Mouse (Mus musculus): Measurements from ENCODE around the gene Nfatc3. TPM values are rescaled to one million over a fixed set of nuclear protein-coding genes. Genes with fewer than 3 reads are reported as not detected.

Nfatc3 gene
- polyA plus RNA-seq, 1 experiment from 2014 or later, result 3.5 TPM

GRCm38 (mm10) chr8:106151041-106151440, 92.4 kb downstream of the Nfatc3 start:
- WGBS, result 84% methylated on average over 9 of the region's 9 CpGs
- Histone ChIP-seq H3K27ac (replicated peaks) (no peak overlapping the region), H3K36me3 (peaks cover 12% of the 10 kb centered on the region), H3K9me3 (replicated peaks) (no peaks in the 10 kb centered on the region), H3K4me1 (peaks cover 21% of the 10 kb centered on the region), H3K4me3 (replicated peaks) (peak overlapping the region; percentile 93), H3K4me2 (peak overlapping the region; percentile 82), H3K9ac (replicated peaks) (peak overlapping the region; percentile 82), H3K27me3 (replicated peaks) (no peaks in the 10 kb centered on the region)
- ATAC-seq (ENCODE audit: low FRiP score), result no peak

- no peak overlapping the region for H3K4me3 ChIP-seq (replicated peaks)
- H3K4me1 ChIP-seq, result peaks cover 21% of the 10 kb centered on the region
- H3K27me3 ChIP-seq (replicated peaks), result no peaks in the 10 kb centered on the region
- H3K9ac ChIP-seq (replicated peaks), result no peak overlapping the region
- H3K9me3 ChIP-seq (replicated peaks), result no peaks in the 10 kb centered on the region
- no peak overlapping the region for H3K4me2 ChIP-seq
- H3K27ac ChIP-seq (replicated peaks), result no peak overlapping the region
- ATAC-seq (ENCODE audit: low FRiP score), result no peak
- 85% methylated on average over 4 of the region's 4 CpGs for WGBS
- peaks cover 20% of the 10 kb centered on the region for H3K36me3 ChIP-seq
Observed at GRCm38 (mm10) chr8:106152876-106153275, 94.2 kb downstream of the Nfatc3 start.

GRCm38 (mm10) chr8:106157419-106157818, 98.8 kb downstream of the Nfatc3 start:
- ATAC-seq (ENCODE audit: low FRiP score), result no peak

GRCm38 (mm10) chr8:106158381-106158780, 99.7 kb downstream of the Nfatc3 start:
- no peak for ATAC-seq (ENCODE audit: low FRiP score)
- Histone ChIP-seq H3K9me3 (replicated peaks) (no peaks in the 10 kb centered on the region), H3K36me3 (peaks cover 71% of the 10 kb centered on the region), H3K27me3 (replicated peaks) (no peaks in the 10 kb centered on the region), H3K27ac (replicated peaks) (no peak overlapping the region), H3K9ac (replicated peaks) (no peak overlapping the region), H3K4me2 (no peak overlapping the region), H3K4me1 (no peaks in the 10 kb centered on the region), H3K4me3 (replicated peaks) (no peak overlapping the region)
- WGBS, result 93% methylated on average over 10 of the region's 10 CpGs

More at GRCm38 (mm10) chr8:106157419-106157818, 98.8 kb downstream of the Nfatc3 start:
- Histone ChIP-seq H3K4me2 (no peak overlapping the region), H3K4me1 (no peaks in the 10 kb centered on the region), H3K27me3 (replicated peaks) (no peaks in the 10 kb centered on the region), H3K9ac (replicated peaks) (no peak overlapping the region), H3K4me3 (replicated peaks) (no peak overlapping the region), H3K27ac (replicated peaks) (no peak overlapping the region), H3K36me3 (peaks cover 62% of the 10 kb centered on the region), H3K9me3 (replicated peaks) (no peaks in the 10 kb centered on the region)
- 100% methylated on average over 1 of the region's 1 CpGs for WGBS

- Histone ChIP-seq H3K27me3 (replicated peaks) (no peaks in the 10 kb centered on the region), H3K9me3 (replicated peaks) (no peaks in the 10 kb centered on the region), H3K9ac (replicated peaks) (no peak overlapping the region), H3K36me3 (peaks cover 78% of the 10 kb centered on the region), H3K4me2 (no peak overlapping the region), H3K27ac (replicated peaks) (no peak overlapping the region), H3K4me1 (no peaks in the 10 kb centered on the region), H3K4me3 (replicated peaks) (no peak overlapping the region)
- ATAC-seq (ENCODE audit: low FRiP score), result no peak
- 91% methylated on average over 6 of the region's 6 CpGs for WGBS
Observed at GRCm38 (mm10) chr8:106159876-106160275, 101.2 kb downstream of the Nfatc3 start.

- Histone ChIP-seq H3K36me3 (peaks cover 60% of the 10 kb centered on the region), H3K9me3 (replicated peaks) (no peaks in the 10 kb centered on the region), H3K4me1 (peaks cover 7% of the 10 kb centered on the region), H3K27ac (replicated peaks) (no peak overlapping the region), H3K27me3 (replicated peaks) (no peaks in the 10 kb centered on the region), H3K9ac (replicated peaks) (no peak overlapping the region), H3K4me3 (replicated peaks) (no peak overlapping the region), H3K4me2 (no peak overlapping the region)
- ATAC-seq (ENCODE audit: low FRiP score), result no peak
- WGBS, result 93% methylated on average over 9 of the region's 9 CpGs
Observed at GRCm38 (mm10) chr8:106163251-106163650, 104.6 kb downstream of the Nfatc3 start.

GRCm38 (mm10) chr8:106165460-106165859, 106.8 kb downstream of the Nfatc3 start:
- Histone ChIP-seq H3K27ac (replicated peaks) (no peak overlapping the region), H3K9ac (replicated peaks) (no peak overlapping the region), H3K27me3 (replicated peaks) (no peaks in the 10 kb centered on the region), H3K9me3 (replicated peaks) (no peaks in the 10 kb centered on the region), H3K36me3 (peaks cover 41% of the 10 kb centered on the region), H3K4me1 (peaks cover 16% of the 10 kb centered on the region), H3K4me2 (no peak overlapping the region), H3K4me3 (replicated peaks) (no peak overlapping the region)
- WGBS, result 49% methylated on average over 4 of the region's 4 CpGs
- no peak for ATAC-seq (ENCODE audit: low FRiP score)

GRCm38 (mm10) chr8:106168356-106169016, 109.8 kb downstream of the Nfatc3 start, which contains the start of gene Slc7a6:
Gene Slc7a6, plus strand, starts transcription at chr8:106168857.
- H3K4me3 ChIP-seq (replicated peaks), result peak within 1 kb of the TSS; percentile 86
- H3K36me3 ChIP-seq, result peaks cover 11% of the 10 kb centered on the region
- peak within 1 kb of the TSS; percentile 97 for H3K27ac ChIP-seq (replicated peaks)
- no peaks in the 10 kb centered on the region for H3K27me3 ChIP-seq (replicated peaks)
- no peaks in the 10 kb centered on the region for H3K9me3 ChIP-seq (replicated peaks)
- H3K4me2 ChIP-seq, result peak within 1 kb of the TSS; percentile 88
- peak within 1 kb of the TSS; percentile 91 for H3K9ac ChIP-seq (replicated peaks)
- WGBS, result under 1% methylated on average over 53 of the region's 59 CpGs
- ATAC-seq (ENCODE audit: low FRiP score), result peak; percentile 92
- H3K4me1 ChIP-seq, result peaks cover 17% of the 10 kb centered on the region

GRCm38 (mm10) chr8:106169017-106169933, 110.6 kb downstream of the Nfatc3 start:
- peak overlapping the region; percentile 91 for H3K9ac ChIP-seq (replicated peaks)
- peaks cover 3% of the 10 kb centered on the region; the same call in 1 of the 2 replicates for H3K36me3 ChIP-seq
- H3K9me3 ChIP-seq (replicated peaks), result no peaks in the 10 kb centered on the region
- 1% methylated on average over 54 of the region's 54 CpGs for WGBS
- peak; percentile 88 for ATAC-seq (ENCODE audit: low FRiP score)
- H3K4me1 ChIP-seq, result peaks cover 17% of the 10 kb centered on the region
- H3K27me3 ChIP-seq (replicated peaks), result no peaks in the 10 kb centered on the region
- H3K4me2 ChIP-seq, result peak overlapping the region; percentile 88
- peak overlapping the region; percentile 97 for H3K27ac ChIP-seq (replicated peaks)
- peak overlapping the region; percentile 86 for H3K4me3 ChIP-seq (replicated peaks)

- ATAC-seq (ENCODE audit: low FRiP score), result no peak
- Histone ChIP-seq H3K9me3 (replicated peaks) (no peaks in the 10 kb centered on the region), H3K27me3 (replicated peaks) (no peaks in the 10 kb centered on the region), H3K4me1 (peaks cover 17% of the 10 kb centered on the region), H3K36me3 (no peaks in the 10 kb centered on the region), H3K27ac (replicated peaks) (peak overlapping the region; percentile 97), H3K4me2 (peak overlapping the region; percentile 88), H3K4me3 (replicated peaks) (peak overlapping the region; percentile 86), H3K9ac (replicated peaks) (peak overlapping the region; percentile 91)
- WGBS, result 31% methylated on average over 6 of the region's 6 CpGs
Observed at GRCm38 (mm10) chr8:106169934-106170480, 111.4 kb downstream of the Nfatc3 start.

- Histone ChIP-seq H3K4me1 (peaks cover 9% of the 10 kb centered on the region), H3K4me2 (no peak overlapping the region), H3K27me3 (replicated peaks) (no peaks in the 10 kb centered on the region), H3K36me3 (no peaks in the 10 kb centered on the region), H3K4me3 (replicated peaks) (no peak overlapping the region), H3K9ac (replicated peaks) (no peak overlapping the region), H3K9me3 (replicated peaks) (no peaks in the 10 kb centered on the region), H3K27ac (replicated peaks) (no peak overlapping the region)
- 96% methylated on average over 3 of the region's 3 CpGs for WGBS
- ATAC-seq (ENCODE audit: low FRiP score), result no peak
Observed at GRCm38 (mm10) chr8:106173566-106173965, 114.9 kb downstream of the Nfatc3 start.
